Mouse (Mus musculus) MEL (cell line): Measurements from ENCODE around the gene Xpo1. TPM values are rescaled to one million over a fixed set of nuclear protein-coding genes. Genes with fewer than 3 reads are reported as not detected.

Experiments used
- DNase-seq: peaks from one replicate; pipeline ENCODE4 v3.0.0; 2011; ENCODE audit warnings: low read depth, low spot score
- H3K27ac ChIP-seq: 2 replicates; pipeline ENCODE4 v1.5.1; 2012; ENCODE audit warnings: low read depth, mild to moderate bottlenecking, control low read depth, low read length, moderate library complexity; ENCODE audit not compliant: control insufficient read depth
- H3K27me3 ChIP-seq, 2 experiments: fragments of 150-350 bp in 1 of 2; sonication (generic) in 1 of 2; 2 replicates each; pipeline ENCODE4 v1.6.1; 2012; ENCODE audit warnings: low read length in 2 of 2, mild to moderate bottlenecking in 2 of 2, improper control_type of control experiment in 1 of 2, moderate library complexity in 1 of 2; ENCODE audit not compliant: insufficient read depth in 2 of 2, control insufficient read depth in 1 of 2
- H3K36me3 ChIP-seq, 2 experiments: 2 replicates each; pipeline ENCODE4 v1.6.1; 2012 to 2014; ENCODE audit warnings: low read length in 2 of 2, improper control_type of control experiment in 1 of 2, inconsistent platforms in 1 of 2, mild to moderate bottlenecking in 1 of 2; ENCODE audit not compliant: insufficient read depth in 2 of 2, control insufficient read depth in 1 of 2
- H3K4me1 ChIP-seq, 2 experiments: fragments of 150-350 bp in 1 of 2; sonication (generic) in 1 of 2; 2 replicates each; pipeline ENCODE4 v1.6.1; 2012; ENCODE audit warnings: low read length in 2 of 2, improper control_type of control experiment in 1 of 2, mild to moderate bottlenecking in 1 of 2; ENCODE audit not compliant: insufficient read depth in 2 of 2, control insufficient read depth in 1 of 2
- H3K4me3 ChIP-seq, 2 experiments: fragments of 150-350 bp in 1 of 2; sonication (generic) in 1 of 2; 2 replicates each; pipeline ENCODE4 v1.5.1; 2012; ENCODE audit warnings: low read depth in 2 of 2, low read length in 2 of 2, mild to moderate bottlenecking in 2 of 2, moderate library complexity in 2 of 2, control low read depth in 1 of 2, improper control_type of control experiment in 1 of 2; ENCODE audit not compliant: control insufficient read depth in 1 of 2, insufficient read depth in 1 of 2
- H3K79me2 ChIP-seq: 2 replicates; pipeline ENCODE4 v1.6.1; 2012; ENCODE audit warnings: mild to moderate bottlenecking, low read length, moderate library complexity; ENCODE audit not compliant: control insufficient read depth, poor library complexity, insufficient read depth
- H3K9ac ChIP-seq: 2 replicates; pipeline ENCODE4 v1.6.1; 2012; ENCODE audit warnings: low read depth, mild to moderate bottlenecking, control low read depth, low read length, moderate library complexity; ENCODE audit not compliant: control insufficient read depth, poor library complexity, severe bottlenecking
- H3K9me3 ChIP-seq: fragments of 150-350 bp; sonication (generic); replicated peaks from 2 replicates; pipeline ENCODE4 v1.6.1; 2012; ENCODE audit warnings: mild to moderate bottlenecking, low read length, improper control_type of control experiment, moderate library complexity; ENCODE audit not compliant: insufficient read depth
- CHD1 ChIP-seq: IDR thresholded peaks from 2 replicates; pipeline ENCODE4 v1.6.1; 2012; ENCODE audit warnings: low read depth, mild to moderate bottlenecking, inconsistent platforms, low read length, improper control_type of control experiment
- EP300 ChIP-seq, 2 experiments: IDR thresholded peaks; 2 replicates each; pipeline ENCODE4 v1.6.1; 2011; ENCODE audit warnings: improper control_type of control experiment in 2 of 2, low read length in 2 of 2, low read depth in 1 of 2, mild to moderate bottlenecking in 1 of 2
- GABPA ChIP-seq: IDR thresholded peaks from 2 replicates; pipeline ENCODE4 v1.6.1; 2012; ENCODE audit warnings: low read depth, mild to moderate bottlenecking, inconsistent platforms, low read length, improper control_type of control experiment, moderate library complexity
- GATA1 ChIP-seq: IDR thresholded peaks from 2 replicates; pipeline ENCODE4 v1.6.1; 2011; ENCODE audit warnings: low read depth, low read length, improper control_type of control experiment
- JUND ChIP-seq: IDR thresholded peaks from 2 replicates; pipeline ENCODE4 v1.6.1; 2011; ENCODE audit warnings: low read depth, mild to moderate bottlenecking, improper control_type of control experiment, low read length
- KAT2A ChIP-seq: conservative IDR thresholded peaks from 2 replicates; pipeline ENCODE4 v1.6.1; 2012; ENCODE audit warnings: low read depth, low read length, improper control_type of control experiment, inconsistent platforms
- MYB ChIP-seq: IDR thresholded peaks from 2 replicates; pipeline ENCODE4 v1.6.1; 2011; ENCODE audit warnings: mild to moderate bottlenecking, low read depth, low read length, improper control_type of control experiment
- MYC ChIP-seq: IDR thresholded peaks from 2 replicates; pipeline ENCODE4 v1.6.1; 2011; ENCODE audit warnings: low read depth, mild to moderate bottlenecking, low read length, improper control_type of control experiment, moderate library complexity
- NELFE ChIP-seq: IDR thresholded peaks from 2 replicates; pipeline ENCODE4 v1.6.1; 2011; ENCODE audit warnings: low read depth, low read length, improper control_type of control experiment
- NRF1 ChIP-seq: IDR thresholded peaks from 2 replicates; pipeline ENCODE4 v1.6.1; 2014; ENCODE audit warnings: low read depth, mild to moderate bottlenecking, inconsistent platforms, low read length, improper control_type of control experiment, moderate library complexity; ENCODE audit not compliant: poor library complexity, insufficient read depth, severe bottlenecking
- POLR2A ChIP-seq, 2 experiments: IDR thresholded peaks; 2 replicates each; pipeline ENCODE4 v1.6.1; 2011 to 2012; ENCODE audit warnings: low read length in 2 of 2, mild to moderate bottlenecking in 2 of 2, control low read depth in 1 of 2, improper control_type of control experiment in 1 of 2, low read depth in 1 of 2, moderate library complexity in 1 of 2; ENCODE audit not compliant: control insufficient read depth in 1 of 2, insufficient read depth in 1 of 2, poor library complexity in 1 of 2
- POLR2AphosphoS5 ChIP-seq: IDR thresholded peaks from 2 replicates; pipeline ENCODE4 v1.6.1; 2012; ENCODE audit warnings: low read depth, borderline replicate concordance, mild to moderate bottlenecking, inconsistent platforms, low read length, moderate library complexity, mixed read lengths
- RCOR1 ChIP-seq: IDR thresholded peaks from 2 replicates; pipeline ENCODE4 v1.6.1; 2012; ENCODE audit warnings: low read depth, mild to moderate bottlenecking, inconsistent platforms, low read length, improper control_type of control experiment
- SIN3A ChIP-seq: IDR thresholded peaks from 2 replicates; pipeline ENCODE4 v1.6.1; 2012; ENCODE audit warnings: low read length, improper control_type of control experiment, inconsistent platforms
- SMC3 ChIP-seq: IDR thresholded peaks from 2 replicates; pipeline ENCODE4 v1.6.1; 2011; ENCODE audit warnings: low read depth, low read length, improper control_type of control experiment
- TAL1 ChIP-seq: IDR thresholded peaks from 2 replicates; pipeline ENCODE4 v1.6.1; 2012; ENCODE audit warnings: mild to moderate bottlenecking, inconsistent platforms, low read length, moderate library complexity, mixed read lengths
- TBP ChIP-seq: IDR thresholded peaks from 2 replicates; pipeline ENCODE4 v1.8.0; 2011; ENCODE audit warnings: low read depth, low read length, improper control_type of control experiment
- TCF12 ChIP-seq: IDR thresholded peaks from 2 replicates; pipeline ENCODE4 v1.6.1; 2014; ENCODE audit warnings: low read depth, mild to moderate bottlenecking, inconsistent platforms, low read length, improper control_type of control experiment, moderate library complexity
- ZC3H11A ChIP-seq: IDR thresholded peaks from 2 replicates; pipeline ENCODE4 v1.6.1; 2012; ENCODE audit warnings: low read depth, mild to moderate bottlenecking, inconsistent platforms, low read length, improper control_type of control experiment
- ZKSCAN1 ChIP-seq: IDR thresholded peaks from 2 replicates; pipeline ENCODE4 v1.6.1; 2012; ENCODE audit warnings: low read depth, mild to moderate bottlenecking, inconsistent platforms, low read length, improper control_type of control experiment, moderate library complexity
- ZMIZ1 ChIP-seq: IDR thresholded peaks from 2 replicates; pipeline ENCODE4 v1.6.1; 2012; ENCODE audit warnings: low read depth, mild to moderate bottlenecking, inconsistent platforms, low read length, improper control_type of control experiment, moderate library complexity
- polyA plus RNA-seq, 2 experiments: library from polyadenylated mRNA; stranded (reverse) in 1 of 2; unstranded in 1 of 2; fragments of >175 nt in 1 of 2; fragments of >200 nt in 1 of 2; gene quantifications; 2 replicates each; pipeline versions ENCODE4 v1.2.1 to v1.2.4; 2012; ENCODE audit warnings: low replicate concordance in 2 of 2, low read depth in 1 of 2; ENCODE audit not compliant: insufficient read length in 2 of 2, insufficient read depth in 1 of 2, missing spikeins in 1 of 2
- total RNA-seq: library from RNA; depleted of rRNA; stranded (reverse); fragments of 300-350 nt; gene quantifications from 2 replicates; pipeline ENCODE4 v1.2.3, GENCODE M21; 2012

Gene Xpo1
- total and polyA plus RNA-seq, 3 experiments, result 95.0 to 276 (median 119) TPM

DNA sequence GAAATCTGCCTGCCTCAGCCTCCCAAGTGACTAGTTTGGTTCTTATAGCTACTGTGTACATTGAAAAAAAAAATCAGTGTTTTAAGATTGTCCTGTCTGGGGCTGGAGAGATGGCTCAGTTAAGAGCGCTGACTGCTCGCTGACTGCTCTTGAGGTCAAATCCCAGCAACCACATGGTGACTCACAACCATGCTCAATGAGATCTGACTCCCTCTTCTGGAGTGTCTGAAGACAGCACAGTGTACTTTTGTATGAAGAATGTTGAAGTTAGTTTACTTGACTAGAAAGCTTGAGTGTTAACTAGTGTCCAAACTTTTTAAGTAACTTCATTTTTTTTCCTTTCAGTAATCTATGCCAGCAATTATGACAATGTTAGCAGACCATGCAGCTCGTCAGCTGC is 5.6 kb downstream of the Xpo1 start (continued):
- TF ChIP-seq RCOR1 (peak; percentile 78), ZKSCAN1 (no peak), GATA1 (no peak), ZMIZ1 (no peak), NRF1 (no peak), SMC3 (peak; percentile 47), EP300 (IDR thresholded peaks at IDR 0.05; ENCODE audit: low read depth in 1 of 2, low read length in 2 of 2) (no peak), CHD1 (no peak)

DNA sequence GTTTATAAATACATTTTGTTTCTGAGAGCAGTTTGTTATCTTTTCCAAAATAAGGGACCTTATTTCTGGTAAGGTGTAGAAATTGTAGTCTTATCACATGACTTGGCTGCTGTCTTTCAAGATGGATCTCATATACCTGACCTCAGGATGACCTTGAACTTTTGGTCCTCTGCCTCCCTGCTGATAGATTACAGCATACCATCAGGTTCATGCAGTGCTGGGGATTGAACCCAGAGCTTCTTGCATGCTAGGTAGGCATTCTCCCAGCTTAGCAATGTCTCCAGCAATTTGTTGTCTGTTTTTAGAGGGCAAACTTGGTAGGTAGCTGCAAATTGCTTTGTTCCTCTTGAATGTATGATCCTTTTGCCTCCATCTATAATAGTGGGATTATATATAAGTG is 9.1 kb downstream of the Xpo1 start:
- Histone ChIP-seq H3K79me2 (peaks cover 46% of the 10 kb centered on the region), H3K36me3 (peaks cover 24 to 56% of the 10 kb centered on the region in 2 experiments), H3K27me3 (no peaks in the 10 kb centered on the region), H3K4me1 (peaks cover 6 to 10% of the 10 kb centered on the region in 2 experiments; a peak in 2 of 4 replicates), H3K9me3 (no peaks in the 10 kb centered on the region), H3K4me3 (no peak overlapping the region), H3K27ac (no peak overlapping the region), H3K9ac (no peak overlapping the region)
- DNase-seq, result no peak
- no peak for TF ChIP-seq MYB
- TF ChIP-seq MYC, result no peak
- no peak for TF ChIP-seq SMC3
- TF ChIP-seq GABPA, result no peak
- no peak for TF ChIP-seq JUND
- TF ChIP-seq TCF12, result no peak
- TF ChIP-seq SIN3A, result no peak
- TF ChIP-seq TBP, result no peak
- no peak for TF ChIP-seq POLR2AphosphoS5
- TF ChIP-seq ZKSCAN1, result no peak
- no peak for TF ChIP-seq ZC3H11A
- no peak for TF ChIP-seq NELFE
- TF ChIP-seq TAL1, result no peak
- no peak for TF ChIP-seq KAT2A
- TF ChIP-seq POLR2A (IDR thresholded peaks at IDR 0.05; ENCODE audit: control insufficient read depth in 1 of 2, insufficient read depth in 1 of 2, low read depth in 1 of 2, low read length in 2 of 2, poor library complexity in 1 of 2), result no peak
- TF ChIP-seq ZMIZ1, result no peak
